Mouse (Mus musculus) neutrophil, adult 5-6 weeks (primary cell): ENCODE measurements around the gene Nrarp. TPM values are rescaled to one million over a fixed set of nuclear protein-coding genes. Genes with fewer than 3 reads are reported as not detected.

Experiments used
- ATAC-seq: fragments of 151-379, 151-347 bp; 2 replicates; pipeline ENCODE4 v1.8.0; 2017; ENCODE audit warnings: mild to moderate bottlenecking, moderate TSS enrichment; ENCODE audit not compliant: insufficient number of reproducible peaks, poor library complexity, low FRiP score, severe bottlenecking; ENCODE audit errors: extremely low read depth
- total RNA-seq: library from RNA; stranded (forward); fragments of 200-1000 nt; gene quantifications from 2 replicates; pipeline ENCODE4 v1.2.3, GENCODE M21; 2017

The Nrarp gene
- total RNA-seq, 1 experiment from 2014 or later, result 1.7 TPM

GRCm38 (mm10) chr2:25194006-25194405 is 13.4 kb downstream of the Nrarp start:
- no peak for ATAC-seq

GRCm38 (mm10) chr2:25194486-25195171 is 14.1 kb downstream of the Nrarp start:
- peak; percentile 30; the same call in 1 of the 2 replicates for ATAC-seq

- ATAC-seq, result peak; percentile 46
Observed at GRCm38 (mm10) chr2:25195211-25196156, 14.9 kb downstream of the Nrarp start.

- ATAC-seq, result peak; percentile 70
Observed at GRCm38 (mm10) chr2:25196172-25196954, 15.8 kb downstream of the Nrarp start, which contains the start of gene Tor4a. Gene Tor4a (minus strand): TSS chr2:25196886.

GRCm38 (mm10) chr2:25197191-25197590 is 16.6 kb downstream of the Nrarp start:
- ATAC-seq, result no peak

GRCm38 (mm10) chr2:25197946-25198345 is 17.4 kb downstream of the Nrarp start:
- ATAC-seq, result no peak

GRCm38 (mm10) chr2:25200631-25201030 is 20.1 kb downstream of the Nrarp start:
- no peak for ATAC-seq

- ATAC-seq, result no peak
Observed at GRCm38 (mm10) chr2:25203631-25204214, 23.2 kb downstream of the Nrarp start.

GRCm38 (mm10) chr2:25207593-25207992 is 27.0 kb downstream of the Nrarp start:
- ATAC-seq, result no peak

- no peak for ATAC-seq
Observed at GRCm38 (mm10) chr2:25210686-25211085, 30.1 kb downstream of the Nrarp start.

GRCm38 (mm10) chr2:25211121-25211670 is 30.6 kb downstream of the Nrarp start, which contains the start of gene Nelfb:
Gene Nelfb (minus strand): TSS chr2:25211489.
- peak; percentile 93 for ATAC-seq

- no peak for ATAC-seq
Observed at GRCm38 (mm10) chr2:25213266-25213865, 32.8 kb downstream of the Nrarp start.

- no peak for ATAC-seq
Observed at GRCm38 (mm10) chr2:25214444-25214843, 33.9 kb downstream of the Nrarp start, which contains the start of gene Stpg3. Gene Stpg3 (minus strand): TSS chr2:25214637.

- no peak for ATAC-seq
Observed at GRCm38 (mm10) chr2:25217666-25218065, 37.1 kb downstream of the Nrarp start.

GRCm38 (mm10) chr2:25218445-25218844 is 37.9 kb downstream of the Nrarp start, which contains the start of gene Fam166a:
Gene Fam166a (plus strand): TSS chr2:25218745.
- no peak for ATAC-seq

GRCm38 (mm10) chr2:25221331-25221772 is 40.8 kb downstream of the Nrarp start:
- ATAC-seq, result no peak

GRCm38 (mm10) chr2:25223681-25224491 is 43.3 kb downstream of the Nrarp start:
- ATAC-seq, result peak; percentile 2
